Mouse (Mus musculus) CH12.LX (cell line): ENCODE measurements at regions not wholly inside any gene's neighbourhood (a gene's known extent, or its start where the extent isn't known, plus 50 kb on each side); places are given as distances from the start of the nearest gene placed in this dataset.

ENCODE experiments used
- DNase-seq: peaks from one replicate; pipeline ENCODE4 v3.0.0-alpha.2; 2013; ENCODE audit errors: extremely low read depth
- H3K27ac ChIP-seq: 2 replicates; pipeline ENCODE4 v1.5.1; 2012; ENCODE audit warnings: low read depth, mild to moderate bottlenecking, control low read depth, moderate library complexity; ENCODE audit not compliant: insufficient read depth
- H3K27me3 ChIP-seq: replicated peaks from 2 replicates; pipeline ENCODE3; 2012; ENCODE audit warnings: inconsistent platforms
- H3K36me3 ChIP-seq, 2 experiments: replicated peaks in 1 of 2; 2 replicates each; pipeline versions ENCODE3 to v1.6.1; 2012; ENCODE audit warnings: inconsistent platforms in 1 of 2, low read length in 1 of 2, mild to moderate bottlenecking in 1 of 2, mixed read lengths in 1 of 2, moderate library complexity in 1 of 2; ENCODE audit not compliant: control insufficient read depth in 1 of 2, insufficient read depth in 1 of 2
- H3K4me1 ChIP-seq, 2 experiments: 2 replicates each; pipeline ENCODE4 v1.6.1; 2012; ENCODE audit warnings: inconsistent platforms in 1 of 2, moderate library complexity in 1 of 2; ENCODE audit not compliant: insufficient read depth in 2 of 2, control insufficient read depth in 1 of 2
- H3K4me2 ChIP-seq: 2 replicates; pipeline ENCODE4 v1.6.1; 2012; ENCODE audit warnings: low read depth, mild to moderate bottlenecking, control low read depth; ENCODE audit not compliant: poor library complexity, insufficient read depth, severe bottlenecking
- H3K4me3 ChIP-seq, 3 experiments: fragments of 150-350 bp in 1 of 3; sonication (generic) in 1 of 3; replicated peaks in 1 of 3; 2 replicates each; pipeline versions ENCODE3 to v1.5.1; 2011 to 2012; ENCODE audit warnings: low read depth in 2 of 3, low read length in 2 of 3, mild to moderate bottlenecking in 2 of 3, moderate library complexity in 2 of 3, control low read depth in 1 of 3, improper control_type of control experiment in 1 of 3, inconsistent platforms in 1 of 3, mixed read lengths in 1 of 3; ENCODE audit not compliant: poor library complexity in 1 of 3
- H3K79me2 ChIP-seq: replicated peaks from 2 replicates; pipeline ENCODE4 v1.6.1; 2012; ENCODE audit warnings: mild to moderate bottlenecking, moderate library complexity; ENCODE audit not compliant: control insufficient read depth, poor library complexity, insufficient read depth, severe bottlenecking; ENCODE audit errors: extremely low read depth
- H3K9ac ChIP-seq: 2 replicates; pipeline ENCODE4 v1.6.1; 2012; ENCODE audit warnings: low read depth, mild to moderate bottlenecking, control low read depth, moderate library complexity; ENCODE audit not compliant: insufficient read depth
- H3K9me3 ChIP-seq: replicated peaks from 2 replicates; pipeline ENCODE3; 2012; ENCODE audit warnings: low read length, inconsistent platforms, mixed read lengths
- CHD1 ChIP-seq: IDR thresholded peaks from 2 replicates; pipeline ENCODE4 v1.6.1; 2012; ENCODE audit warnings: low read depth, low read length, improper control_type of control experiment, inconsistent platforms
- CHD2 ChIP-seq: IDR thresholded peaks from 2 replicates; pipeline ENCODE4 v1.6.1; 2011; ENCODE audit warnings: low read length, improper control_type of control experiment
- CTCF ChIP-seq, 2 experiments: IDR thresholded peaks in 1 of 2; conservative IDR thresholded peaks in 1 of 2; 2 replicates each; pipeline ENCODE4 v1.5.1; 2011 to 2012; ENCODE audit warnings: low read depth in 2 of 2, low read length in 2 of 2, improper control_type of control experiment in 1 of 2, inconsistent platforms in 1 of 2, mild to moderate bottlenecking in 1 of 2, moderate library complexity in 1 of 2
- E2F4 ChIP-seq: IDR thresholded peaks from 2 replicates; pipeline ENCODE4 v1.6.1; 2011; ENCODE audit warnings: low read depth, low read length, improper control_type of control experiment; ENCODE audit not compliant: insufficient replicate concordance
- ETS1 ChIP-seq: conservative IDR thresholded peaks from 2 replicates; pipeline ENCODE4 v1.6.1; 2012; ENCODE audit warnings: low read depth, mild to moderate bottlenecking, inconsistent platforms, low read length, improper control_type of control experiment, moderate library complexity
- HCFC1 ChIP-seq: IDR thresholded peaks from 2 replicates; pipeline ENCODE4 v1.6.1; 2012; ENCODE audit warnings: low read depth, mild to moderate bottlenecking, inconsistent platforms, low read length, improper control_type of control experiment
- JUN ChIP-seq: IDR thresholded peaks from 2 replicates; pipeline ENCODE4 v1.6.1; 2011; ENCODE audit warnings: low read depth, mild to moderate bottlenecking, low read length, improper control_type of control experiment, moderate library complexity; ENCODE audit not compliant: insufficient read depth
- JUND ChIP-seq: conservative IDR thresholded peaks from 2 replicates; pipeline ENCODE4 v1.6.1; 2011; ENCODE audit warnings: low read depth, low read length, improper control_type of control experiment
- MAFK ChIP-seq: IDR thresholded peaks from 2 replicates; pipeline ENCODE4 v1.6.1; 2011; ENCODE audit warnings: low read length, improper control_type of control experiment; ENCODE audit not compliant: insufficient replicate concordance
- MAX ChIP-seq: IDR thresholded peaks from 2 replicates; pipeline ENCODE4 v1.6.1; 2011; ENCODE audit warnings: low read length, improper control_type of control experiment
- MXI1 ChIP-seq: IDR thresholded peaks from 2 replicates; pipeline ENCODE4 v1.6.1; 2011; ENCODE audit warnings: mild to moderate bottlenecking, low read depth, low read length, improper control_type of control experiment
- MYC ChIP-seq: IDR thresholded peaks from 2 replicates; pipeline ENCODE4 v1.6.1; 2011; ENCODE audit warnings: low read depth, mild to moderate bottlenecking, improper control_type of control experiment, low read length
- NELFE ChIP-seq: IDR thresholded peaks from 2 replicates; pipeline ENCODE4 v1.6.1; 2011; ENCODE audit warnings: low read depth, low read length, improper control_type of control experiment
- NRF1 ChIP-seq: IDR thresholded peaks from 2 replicates; pipeline ENCODE4 v1.6.1; 2014; ENCODE audit warnings: low read depth, mild to moderate bottlenecking, inconsistent platforms, low read length, improper control_type of control experiment, moderate library complexity
- PAX5 ChIP-seq: IDR thresholded peaks from 2 replicates; pipeline ENCODE4 v1.6.1; 2012; ENCODE audit warnings: low read length, inconsistent platforms, mixed read lengths
- POLR2AphosphoS2 ChIP-seq: IDR thresholded peaks from 2 replicates; pipeline ENCODE4 v1.6.1; 2011; ENCODE audit warnings: low read depth, low read length, improper control_type of control experiment
- SIN3A ChIP-seq: IDR thresholded peaks from 2 replicates; pipeline ENCODE4 v1.6.1; 2012; ENCODE audit warnings: low read length, improper control_type of control experiment, inconsistent platforms
- SMC3 ChIP-seq: IDR thresholded peaks from 2 replicates; pipeline ENCODE4 v1.6.1; 2011; ENCODE audit warnings: low read depth, low read length, improper control_type of control experiment
- TBP ChIP-seq: conservative IDR thresholded peaks from 2 replicates; pipeline ENCODE4 v1.6.1; 2011; ENCODE audit warnings: low read depth, low read length, improper control_type of control experiment
- UBTF ChIP-seq: IDR thresholded peaks from 2 replicates; pipeline ENCODE4 v1.6.1; 2012; ENCODE audit warnings: low read depth, mild to moderate bottlenecking, inconsistent platforms, low read length, improper control_type of control experiment, moderate library complexity
- USF1 ChIP-seq: IDR thresholded peaks from 2 replicates; pipeline ENCODE4 v1.6.1; 2014; ENCODE audit warnings: low read depth, mild to moderate bottlenecking, inconsistent platforms, low read length, improper control_type of control experiment
- USF2 ChIP-seq: conservative IDR thresholded peaks from 2 replicates; pipeline ENCODE4 v1.6.1; 2011; ENCODE audit warnings: low read depth, low read length, improper control_type of control experiment
- ZMIZ1 ChIP-seq: IDR thresholded peaks from 2 replicates; pipeline ENCODE4 v1.6.1; 2012; ENCODE audit warnings: low read depth, mild to moderate bottlenecking, inconsistent platforms, low read length, improper control_type of control experiment
- ZNF384 ChIP-seq: IDR thresholded peaks from 2 replicates; pipeline ENCODE4 v1.6.1; 2012; ENCODE audit warnings: low read depth, low read length, improper control_type of control experiment, inconsistent platforms
- dilution Hi-C: fragments of 300-500 bp; cut with MboI; formaldehyde crosslinking; loops from 2 replicates; pipeline ENCODE4 v1.14.3; 2020; ENCODE audit warnings: low sequenced_read_pairs; ENCODE audit not compliant: extremely low pct_unique_long_range_greater_than_20kb, extremely low pct_ligation_motif_present
- in situ Hi-C: fragments of 300-500 bp; cut with MboI; formaldehyde crosslinking; loops from 3 replicates; pipeline ENCODE4 v1.14.3; 2019; ENCODE audit warnings: low sequenced_read_pairs, low pct_ligation_motif_present, low pct_unique_long_range_greater_than_20kb, mixed read lengths

- in situ Hi-C loops = no loop called here
- Histone ChIP-seq H3K4me3 (no peak overlapping the region), H3K4me1 (no peaks in the 10 kb centered on the region), H3K27me3 (no peaks in the 10 kb centered on the region), H3K79me2 (no peaks in the 10 kb centered on the region), H3K9me3 (no peaks in the 10 kb centered on the region), H3K27ac (no peak overlapping the region), H3K36me3 (no peaks in the 10 kb centered on the region), H3K4me2 (no peak overlapping the region), H3K9ac (no peak overlapping the region)
- TF ChIP-seq USF2 = no peak
- TF ChIP-seq SMC3 = no peak
- no peak for TF ChIP-seq MYC
- no peak for TF ChIP-seq TBP
- no peak for TF ChIP-seq USF1
- no peak for TF ChIP-seq ETS1
- TF ChIP-seq SIN3A = no peak
- no peak for TF ChIP-seq MXI1
- TF ChIP-seq E2F4 = no peak
- no peak for TF ChIP-seq MAFK
- TF ChIP-seq ZNF384 = no peak
- no peak for TF ChIP-seq UBTF
- no peak for TF ChIP-seq CHD1
- no peak for TF ChIP-seq NELFE
- no peak for TF ChIP-seq PAX5
- DNase-seq = no peak
- dilution Hi-C loops = no loop called here
Observed at GRCm38 (mm10) chr2:46512237-46513028, 1395.2 kb upstream of the Zeb2 start.

GRCm38 (mm10) chr2:46506951-46507350, 1389.8 kb upstream of the Zeb2 start:
- dilution Hi-C loops = no loop called here
- H3K27ac ChIP-seq = no peak overlapping the region
- H3K4me3 ChIP-seq = no peak overlapping the region
- H3K36me3 ChIP-seq = no peaks in the 10 kb centered on the region
- in situ Hi-C loops = no loop called here
- H3K4me2 ChIP-seq = no peak overlapping the region
- no peak overlapping the region for H3K9ac ChIP-seq
- TF ChIP-seq PAX5 = no peak
- TF ChIP-seq ZMIZ1 = no peak
- TF ChIP-seq HCFC1 = no peak
- TF ChIP-seq NRF1 = no peak
- no peak for TF ChIP-seq MAX
- TF ChIP-seq CTCF (conservative IDR thresholded peaks at IDR 0.05 in 1 of 2, IDR thresholded peaks at IDR 0.05 in 1 of 2; ENCODE audit: low read depth in 2 of 2, low read length in 2 of 2) = no peak
- no peak for TF ChIP-seq CHD2
- TF ChIP-seq MAFK = no peak
- TF ChIP-seq JUN = no peak
- TF ChIP-seq POLR2AphosphoS2 = no peak
- TF ChIP-seq UBTF = no peak
- TF ChIP-seq ETS1 = no peak
- no peak for TF ChIP-seq MXI1
- TF ChIP-seq JUND = no peak
- TF ChIP-seq ZNF384 = no peak
- H3K9me3 ChIP-seq = no peaks in the 10 kb centered on the region
- H3K27me3 ChIP-seq = no peaks in the 10 kb centered on the region
- DNase-seq = no peak
- no peaks in the 10 kb centered on the region for H3K79me2 ChIP-seq
- no peaks in the 10 kb centered on the region for H3K4me1 ChIP-seq
